Mouse (Mus musculus) hindbrain, embryonic 10.5 days (tissue): ENCODE data around the gene Fgd6. TPM values are rescaled to one million over a fixed set of nuclear protein-coding genes. Genes with fewer than 3 reads are reported as not detected.

Experiments
- DNase-seq: peaks from one replicate; pipeline ENCODE4 v3.0.0-alpha.2; 2017; ENCODE audit warnings: low spot score
- H3K27ac ChIP-seq: fragments of 300-500 bp; sonication (generic); 2 replicates; pipeline ENCODE4 v1.5.1; 2016; ENCODE audit warnings: mild to moderate bottlenecking, moderate library complexity
- H3K27me3 ChIP-seq: fragments of 300-500 bp; sonication (generic); 2 replicates; pipeline ENCODE4 v1.6.1; 2016; ENCODE audit warnings: mild to moderate bottlenecking; ENCODE audit not compliant: poor library complexity, insufficient read depth, severe bottlenecking
- H3K36me3 ChIP-seq: fragments of 300-500 bp; sonication (generic); 2 replicates; pipeline ENCODE4 v1.6.1; 2016; ENCODE audit warnings: mild to moderate bottlenecking, moderate library complexity
- H3K4me1 ChIP-seq: fragments of 300-500 bp; sonication (generic); replicated peaks from 2 replicates; pipeline ENCODE4 v1.6.1; 2016; ENCODE audit warnings: mild to moderate bottlenecking
- H3K4me3 ChIP-seq: fragments of 300-500 bp; sonication (generic); 2 replicates; pipeline ENCODE4 v1.5.1; 2016; ENCODE audit warnings: mild to moderate bottlenecking, moderate library complexity
- H3K9me3 ChIP-seq: fragments of 300-500 bp; sonication (generic); 2 replicates; pipeline ENCODE4 v1.6.1; 2016; ENCODE audit warnings: mild to moderate bottlenecking, moderate library complexity
- WGBS: fragments of 180-500 bp; shearing (Covaris S2); methylation state at CpG from one replicate; pipeline ENCODE4 v1.1.7; 2016; 5-methylcytosine and 5-hydroxymethylcytosine counted together
- polyA plus RNA-seq: library from polyadenylated mRNA; unstranded; fragments of >200 nt; fragmentation: Nextera tagmentation; extraction: Ambion mirVana; gene quantifications from 2 replicates; pipeline ENCODE4 v1.2.1, GENCODE M21; 2016

Gene Fgd6
- polyA plus RNA-seq, 1 experiment from 2014 or later, result 4.2 TPM

- Histone ChIP-seq H3K27ac (no peak overlapping the region), H3K36me3 (peaks cover 40% of the 10 kb centered on the region)
- 88% methylated on average over 8 of the region's 8 CpGs for whole genome bisulfite sequencing
Measured at GRCm38 (mm10) chr10:94049121-94049520, 13.3 kb downstream of the Fgd6 start.

GRCm38 (mm10) chr10:94050736-94051135, 14.9 kb downstream of the Fgd6 start:
- Histone ChIP-seq H3K9me3 (no peaks in the 10 kb centered on the region), H3K36me3 (peaks cover 25% of the 10 kb centered on the region)

More at GRCm38 (mm10) chr10:94049121-94049520, 13.3 kb downstream of the Fgd6 start:
- Histone ChIP-seq H3K4me3 (no peak overlapping the region), H3K27me3 (no peaks in the 10 kb centered on the region), H3K9me3 (no peaks in the 10 kb centered on the region), H3K4me1 (peaks cover 15% of the 10 kb centered on the region)
- no peak for DNase-seq

GRCm38 (mm10) chr10:94056487-94056886, 20.7 kb downstream of the Fgd6 start:
- Histone ChIP-seq H3K27me3 (no peaks in the 10 kb centered on the region), H3K9me3 (no peaks in the 10 kb centered on the region), H3K4me3 (no peak overlapping the region), H3K27ac (no peak overlapping the region), H3K4me1 (no peaks in the 10 kb centered on the region), H3K36me3 (no peaks in the 10 kb centered on the region)
- 92% methylated on average over 6 of the region's 6 CpGs for WGBS
- no peak for DNase-seq

More at GRCm38 (mm10) chr10:94050736-94051135, 14.9 kb downstream of the Fgd6 start:
- H3K4me1 ChIP-seq, result peaks cover 9% of the 10 kb centered on the region; the same call in 1 of the 2 replicates
- WGBS, result 95% methylated on average over 5 of the region's 5 CpGs
- H3K4me3 ChIP-seq, result no peak overlapping the region
- H3K27ac ChIP-seq, result no peak overlapping the region
- no peaks in the 10 kb centered on the region for H3K27me3 ChIP-seq
- no peak for DNase-seq

GRCm38 (mm10) chr10:94059618-94060055, 23.8 kb downstream of the Fgd6 start:
- 91% methylated on average over 8 of the region's 8 CpGs for WGBS
- H3K27me3 ChIP-seq, result no peaks in the 10 kb centered on the region
- H3K9me3 ChIP-seq, result no peaks in the 10 kb centered on the region
- no peaks in the 10 kb centered on the region for H3K36me3 ChIP-seq
- H3K4me3 ChIP-seq, result no peak overlapping the region
- DNase-seq, result no peak
- H3K4me1 ChIP-seq, result no peaks in the 10 kb centered on the region
- H3K27ac ChIP-seq, result no peak overlapping the region

GRCm38 (mm10) chr10:94060190-94060589, 24.4 kb downstream of the Fgd6 start:
- no peak overlapping the region for H3K27ac ChIP-seq
- no peaks in the 10 kb centered on the region for H3K36me3 ChIP-seq
- no peaks in the 10 kb centered on the region for H3K4me1 ChIP-seq
- H3K9me3 ChIP-seq, result no peaks in the 10 kb centered on the region
- H3K27me3 ChIP-seq, result no peaks in the 10 kb centered on the region
- H3K4me3 ChIP-seq, result no peak overlapping the region
- WGBS, result 88% methylated on average over 8 of the region's 8 CpGs
- no peak for DNase-seq

- no peaks in the 10 kb centered on the region for H3K4me1 ChIP-seq
- no peak for DNase-seq
- no peak overlapping the region for H3K27ac ChIP-seq
- H3K27me3 ChIP-seq, result no peaks in the 10 kb centered on the region
- H3K4me3 ChIP-seq, result no peak overlapping the region
- no peaks in the 10 kb centered on the region for H3K9me3 ChIP-seq
- H3K36me3 ChIP-seq, result no peaks in the 10 kb centered on the region
- WGBS, result 70% methylated on average over 5 of the region's 5 CpGs
Measured at GRCm38 (mm10) chr10:94062357-94062756, 26.6 kb downstream of the Fgd6 start.

GRCm38 (mm10) chr10:94066896-94067295, 31.1 kb downstream of the Fgd6 start:
- Histone ChIP-seq H3K27ac (peak overlapping the region; percentile 35; the same call in 1 of the 2 replicates), H3K9me3 (no peaks in the 10 kb centered on the region), H3K4me3 (no peak overlapping the region), H3K36me3 (no peaks in the 10 kb centered on the region), H3K27me3 (no peaks in the 10 kb centered on the region), H3K4me1 (0 out of 2 replicates have a peak, but pooled peaks cover 4% of the 10 kb centered on the region)
- DNase-seq, result no peak
- 75% methylated on average over 3 of the region's 3 CpGs for WGBS

GRCm38 (mm10) chr10:94068701-94069100, 32.9 kb downstream of the Fgd6 start:
- WGBS, result 88% methylated on average over 5 of the region's 5 CpGs
- no peaks in the 10 kb centered on the region for H3K36me3 ChIP-seq
- no peak for DNase-seq

GRCm38 (mm10) chr10:94071641-94072040, 35.8 kb downstream of the Fgd6 start:
- Histone ChIP-seq H3K27ac (no peak overlapping the region), H3K9me3 (no peaks in the 10 kb centered on the region), H3K4me3 (no peak overlapping the region), H3K27me3 (no peaks in the 10 kb centered on the region), H3K4me1 (peaks cover 16% of the 10 kb centered on the region), H3K36me3 (peaks cover 18% of the 10 kb centered on the region)
- no peak for DNase-seq
- 72% methylated on average over 7 of the region's 7 CpGs for WGBS

More at GRCm38 (mm10) chr10:94068701-94069100, 32.9 kb downstream of the Fgd6 start:
- no peaks in the 10 kb centered on the region for H3K27me3 ChIP-seq
- H3K4me3 ChIP-seq, result no peak overlapping the region
- no peaks in the 10 kb centered on the region for H3K9me3 ChIP-seq
- no peak overlapping the region for H3K27ac ChIP-seq
- H3K4me1 ChIP-seq, result peaks cover 16% of the 10 kb centered on the region

- peak overlapping the region; percentile 66 for H3K27ac ChIP-seq
- DNase-seq, result no peak
- 74% methylated on average over 10 of the region's 10 CpGs for WGBS
Measured at GRCm38 (mm10) chr10:94072261-94072915, 36.6 kb downstream of the Fgd6 start.

GRCm38 (mm10) chr10:94072916-94073465, 37.2 kb downstream of the Fgd6 start:
- WGBS, result 81% methylated on average over 4 of the region's 4 CpGs
- H3K4me1 ChIP-seq, result peaks cover 25% of the 10 kb centered on the region

More at GRCm38 (mm10) chr10:94072261-94072915, 36.6 kb downstream of the Fgd6 start:
- peaks cover 18% of the 10 kb centered on the region for H3K36me3 ChIP-seq
- H3K4me1 ChIP-seq, result peaks cover 22% of the 10 kb centered on the region
- no peaks in the 10 kb centered on the region for H3K9me3 ChIP-seq
- no peak overlapping the region for H3K4me3 ChIP-seq
- H3K27me3 ChIP-seq, result no peaks in the 10 kb centered on the region

GRCm38 (mm10) chr10:94076966-94077825, 41.4 kb downstream of the Fgd6 start:
- no peak overlapping the region; the same call in 1 of the 2 replicates for H3K27ac ChIP-seq
- H3K27me3 ChIP-seq, result no peaks in the 10 kb centered on the region
- H3K4me1 ChIP-seq, result peaks cover 26% of the 10 kb centered on the region
- H3K9me3 ChIP-seq, result no peaks in the 10 kb centered on the region
- DNase-seq, result no peak
- H3K36me3 ChIP-seq, result peaks cover 18% of the 10 kb centered on the region
- WGBS, result 55% methylated on average over 14 of the region's 14 CpGs
- no peak overlapping the region for H3K4me3 ChIP-seq

More at GRCm38 (mm10) chr10:94072916-94073465, 37.2 kb downstream of the Fgd6 start:
- H3K9me3 ChIP-seq, result no peaks in the 10 kb centered on the region
- H3K27me3 ChIP-seq, result no peaks in the 10 kb centered on the region
- no peak overlapping the region for H3K4me3 ChIP-seq
- no peak for DNase-seq
- peak overlapping the region; percentile 66; the same call in 1 of the 2 replicates for H3K27ac ChIP-seq
- peaks cover 18% of the 10 kb centered on the region for H3K36me3 ChIP-seq
